ENCODE assay signal across 8 mouse cellular contexts in genomic region chr7:100178016-100178890, GRCm38 (mm10). TPM values are rescaled to one million over a fixed set of nuclear protein-coding genes. Genes with fewer than 3 reads are reported as not detected.
DNase-seq lines count a peak whose midpoint lies in the region; ATAC-seq lines count a peak whose summit lies in the region.

No protein-coding gene starts in this region.

- H3K27me3 ChIP-seq in embryonic facial prominence, embryonic 11.5 days (ENCODE audit: control insufficient read depth, insufficient read depth, low read length), result peaks cover 20% of the 10 kb centered on the region
- peaks cover 24% of the 10 kb centered on the region for H3K27me3 ChIP-seq in intestine, embryonic 14.5 days (replicated peaks; ENCODE audit: control insufficient read depth, insufficient read depth, low read length)

- H3K4me2 ChIP-seq in embryonic facial prominence, embryonic 11.5 days (ENCODE audit: low read depth, low read length), result peak overlapping the region; percentile 62
- H3K4me2 ChIP-seq in intestine, embryonic 14.5 days (ENCODE audit: low read length), result peak overlapping the region; percentile 63

- H3K4me3 ChIP-seq in embryonic facial prominence, embryonic 11.5 days (ENCODE audit: low read depth, low read length), result peak overlapping the region; percentile 31
- H3K4me3 ChIP-seq in intestine, embryonic 14.5 days (ENCODE audit: low read depth, low read length), result peak overlapping the region; percentile 34

- no peaks in the 10 kb centered on the region for H3K36me3 ChIP-seq in embryonic facial prominence, embryonic 11.5 days (replicated peaks; ENCODE audit: control insufficient read depth, insufficient read depth, low read depth, low read length)
- H3K36me3 ChIP-seq in intestine, embryonic 14.5 days (ENCODE audit: control insufficient read depth, insufficient read depth, low read length), result no peaks in the 10 kb centered on the region

- peak; percentile 34; the same call in 1 of the 2 replicates for ATAC-seq in embryonic facial prominence, embryonic 11.5 days (replicated peaks; ENCODE audit: insufficient number of reproducible peaks, low FRiP score, low TSS enrichment, low read depth)
- ATAC-seq in intestine, embryonic 14.5 days (replicated peaks; ENCODE audit: low FRiP score, low TSS enrichment, low read depth), result peak; percentile 87
- ATAC-seq in megakaryocyte progenitor cell, adult 5-6 weeks (replicated peaks; ENCODE audit: poor library complexity), result peak; percentile 74
- no peak for ATAC-seq in inflammation-experienced regulatory T-cells, adult 6 months

- 9% methylated on average over 30 of the region's 30 CpGs for WGBS in embryonic facial prominence, embryonic 11.5 days
- WGBS in intestine, embryonic 14.5 days, result 9% methylated on average over 30 of the region's 30 CpGs

- intact Hi-C loops in left cerebral cortex, postnatal 4 days (cut with DNase I), result no loop called here

- H3K9ac ChIP-seq in embryonic facial prominence, embryonic 11.5 days (replicated peaks; ENCODE audit: low read length), result 0 out of 2 replicates have a peak overlapping the region, but pooled peaks have one; percentile 29
- H3K9ac ChIP-seq in intestine, embryonic 14.5 days (ENCODE audit: low read length), result peak overlapping the region; percentile 33

- DNase-seq in adrenal gland, adult 18-20 months (ENCODE audit: low spot score in 2 of 2), result peak; percentile 37 to 47
- DNase-seq in embryonic facial prominence, embryonic 11.5 days (ENCODE audit: low spot score), result peak; percentile 67
- peak; percentile 22 to 49 for DNase-seq in gastrocnemius, postnatal 4 days (ENCODE audit: low spot score in 2 of 2)
- DNase-seq in intestine, embryonic 14.5 days (ENCODE audit: low spot score), result peak; percentile 79
- DNase-seq in left cerebral cortex, postnatal 4 days, result peak; percentile 8
- DNase-seq in right cerebral cortex, postnatal 4 days, result peak; percentile 16

- H3K27ac ChIP-seq in embryonic facial prominence, embryonic 11.5 days (replicated peaks; ENCODE audit: low read depth, low read length), result no peak overlapping the region
- peak overlapping the region; percentile 66; the same call in 1 of the 2 replicates for H3K27ac ChIP-seq in intestine, embryonic 14.5 days (ENCODE audit: low read depth)

- no peaks in the 10 kb centered on the region for H3K9me3 ChIP-seq in embryonic facial prominence, embryonic 11.5 days (replicated peaks; ENCODE audit: control insufficient read depth, low read length)
- H3K9me3 ChIP-seq in intestine, embryonic 14.5 days (ENCODE audit: control insufficient read depth, low read length), result no peaks in the 10 kb centered on the region

- no peaks in the 10 kb centered on the region for H3K4me1 ChIP-seq in embryonic facial prominence, embryonic 11.5 days (ENCODE audit: control insufficient read depth, insufficient read depth, low read length)
- peaks cover 9% of the 10 kb centered on the region; the same call in 1 of the 2 replicates for H3K4me1 ChIP-seq in intestine, embryonic 14.5 days (replicated peaks; ENCODE audit: control insufficient read depth, insufficient read depth, low read length)

RNA-seq across cellular contexts. Expression of gene Kcne3, which starts 2.0 kb away (rescaled TPM):
- 1 to 10 TPM in 1 of 2 experiments, under 1 TPM in 1; 0.56 to 1.1 TPM for total RNA-seq in adrenal gland, adult 18-20 months (2021)
- 13.7 and 16.9 TPM in 2 replicates for polyA plus RNA-seq in embryonic facial prominence, embryonic 11.5 days (2014; fragmentation: Nextera tagmentation; extraction: Ambion mirVana)
- total RNA-seq in gastrocnemius, postnatal 4 days (2021), result 1 to 10 TPM; 1.1 to 1.6 TPM
- polyA plus RNA-seq in intestine, embryonic 14.5 days (2014; fragmentation: Nextera tagmentation; extraction: Ambion mirVana), result 73.1 and 74.5 TPM in 2 replicates
- total RNA-seq in left cerebral cortex, postnatal 4 days (2021), result not detected
- total RNA-seq in megakaryocyte progenitor cell, adult 5-6 weeks (2015), result 0.59 and 0.77 TPM in 2 replicates
- 2.0 and 4.2 TPM in 2 replicates for total RNA-seq in megakaryocyte progenitor cell, adult 5-6 weeks (2017)
- polyA plus RNA-seq in inflammation-experienced regulatory T-cells, adult 6 months (2017; shearing (Covaris generic)), result not detected

RNA-seq across cellular contexts. Expression of gene Lipt2, which starts 19.2 kb away (rescaled TPM):
- 1 to 10 TPM; 3.4 to 4.1 TPM for total RNA-seq in adrenal gland, adult 18-20 months (2021)
- polyA plus RNA-seq in embryonic facial prominence, embryonic 11.5 days (2014; fragmentation: Nextera tagmentation; extraction: Ambion mirVana), result 26.4 and 34.9 TPM in 2 replicates
- total RNA-seq in gastrocnemius, postnatal 4 days (2021), result 1 to 10 TPM; 7.7 to 8.1 TPM
- polyA plus RNA-seq in intestine, embryonic 14.5 days (2014; fragmentation: Nextera tagmentation; extraction: Ambion mirVana), result 29.7 and 35.7 TPM in 2 replicates
- 1 to 10 TPM; 6.8 to 7.6 TPM for total RNA-seq in left cerebral cortex, postnatal 4 days (2021)
- total RNA-seq in megakaryocyte progenitor cell, adult 5-6 weeks (2015), result 11.8 and 12.4 TPM in 2 replicates
- 5.5 and 13.3 TPM in 2 replicates for total RNA-seq in megakaryocyte progenitor cell, adult 5-6 weeks (2017)
- under 1 TPM in 2 of 3 experiments, not detected in 1; 0.21 to 0.82 TPM for polyA plus RNA-seq in inflammation-experienced regulatory T-cells, adult 6 months (2017; shearing (Covaris generic))

RNA-seq across cellular contexts. Expression of gene Pgm2l1, which starts 48.9 kb away (rescaled TPM):
- total RNA-seq in adrenal gland, adult 18-20 months (2021), result 1 to 10 TPM; 3.5 to 4.5 TPM
- 6.2 and 6.7 TPM in 2 replicates for polyA plus RNA-seq in embryonic facial prominence, embryonic 11.5 days (2014; fragmentation: Nextera tagmentation; extraction: Ambion mirVana)
- 10 to 100 TPM in 1 of 2 experiments, 1 to 10 TPM in 1; 9.4 to 10.2 TPM for total RNA-seq in gastrocnemius, postnatal 4 days (2021)
- polyA plus RNA-seq in intestine, embryonic 14.5 days (2014; fragmentation: Nextera tagmentation; extraction: Ambion mirVana), result 3.2 and 3.3 TPM in 2 replicates
- total RNA-seq in left cerebral cortex, postnatal 4 days (2021), result 100 to 1,000 TPM; 266 to 271 TPM
- total RNA-seq in megakaryocyte progenitor cell, adult 5-6 weeks (2015), result 8.0 and 12.4 TPM in 2 replicates
- total RNA-seq in megakaryocyte progenitor cell, adult 5-6 weeks (2017), result 6.2 and 10.6 TPM in 2 replicates
- 1 to 10 TPM; 4.4 to 5.8 (median 4.8) TPM for polyA plus RNA-seq in inflammation-experienced regulatory T-cells, adult 6 months (2017; shearing (Covaris generic))

RNA-seq across cellular contexts. Expression of gene Pold3, which starts 56.9 kb away (rescaled TPM):
- 10 to 100 TPM; 17.5 to 17.6 TPM for total RNA-seq in adrenal gland, adult 18-20 months (2021)
- polyA plus RNA-seq in embryonic facial prominence, embryonic 11.5 days (2014; fragmentation: Nextera tagmentation; extraction: Ambion mirVana), result 99.9 and 110 TPM in 2 replicates
- 10 to 100 TPM; 25.1 to 26.0 TPM for total RNA-seq in gastrocnemius, postnatal 4 days (2021)
- polyA plus RNA-seq in intestine, embryonic 14.5 days (2014; fragmentation: Nextera tagmentation; extraction: Ambion mirVana), result 64.8 and 70.6 TPM in 2 replicates
- total RNA-seq in left cerebral cortex, postnatal 4 days (2021), result 10 to 100 TPM; 49.6 to 51.8 TPM
- total RNA-seq in megakaryocyte progenitor cell, adult 5-6 weeks (2015), result 49.4 and 51.4 TPM in 2 replicates
- 119 and 166 TPM in 2 replicates for total RNA-seq in megakaryocyte progenitor cell, adult 5-6 weeks (2017)
- 10 to 100 TPM; 41.8 to 67.3 (median 45.6) TPM for polyA plus RNA-seq in inflammation-experienced regulatory T-cells, adult 6 months (2017; shearing (Covaris generic))

Comparison
In these comparisons a context has a peak if more than half of its experiments do, and no peak if none do; other contexts are left out.
1. DNase-seq: peak in every context shown above with its lines; median percentile 79 in intestine, embryonic 14.5 days; 67 in embryonic facial prominence, embryonic 11.5 days; 42 in adrenal gland, adult 18-20 months; 36 in gastrocnemius, postnatal 4 days; 16 in right cerebral cortex, postnatal 4 days; 8 in left cerebral cortex, postnatal 4 days.
2. RNA of gene Pgm2l1, which starts 48.9 kb away (total RNA-seq): 266 to 271 TPM in left cerebral cortex, postnatal 4 days; 6.2 to 12.4 TPM in megakaryocyte progenitor cell, adult 5-6 weeks, 9.4 to 10.2 TPM in gastrocnemius, postnatal 4 days and 3.5 to 4.5 TPM in adrenal gland, adult 18-20 months; every median in the first group is over 10 times any median in the second.